Mouse (Mus musculus) frontal cortex, postnatal 14 days (tissue): ENCODE results near the gene Slc13a2.

Experiments used
- DNase-seq, 2 experiments: peaks; one replicate each; pipeline ENCODE4 v3.0.0; 2022; ENCODE audit warnings: low spot score in 2 of 2

Slc13a2 gene

GRCm38 (mm10) chr11:78353081-78353480 is 68.9 kb downstream of the Slc13a2 start:
- no peak for DNase-seq

- no peak for DNase-seq
Measured at GRCm38 (mm10) chr11:78349441-78350358, 72.3 kb downstream of the Slc13a2 start.

- no peak for DNase-seq
Measured at GRCm38 (mm10) chr11:78348474-78348873, 73.5 kb downstream of the Slc13a2 start.

GRCm38 (mm10) chr11:78347908-78348307 is 74.1 kb downstream of the Slc13a2 start:
- DNase-seq, result no peak
